Mouse (Mus musculus) testis, postnatal 10 days (tissue): ENCODE measurements at regions not wholly inside any gene's neighbourhood (a gene's known extent, or its start where the extent isn't known, plus 50 kb on each side); places are given as distances from the start of the nearest gene placed in this dataset.

Source experiments
- DNase-seq: peaks from one replicate; pipeline ENCODE4 v3.0.0; 2021; ENCODE audit warnings: low spot score

GRCm38 (mm10) chrX:11655466-11655865 lies 327.8 kb downstream of the H2al1j start:
- DNase-seq, result no peak

GRCm38 (mm10) chrX:11657606-11658254 lies 330.1 kb downstream of the H2al1j start:
- no peak for DNase-seq

- DNase-seq, result peak; percentile 51
Measured at GRCm38 (mm10) chrX:11663187-11663829, 335.7 kb downstream of the H2al1j start.

GRCm38 (mm10) chrX:11664330-11665061 lies 336.9 kb downstream of the H2al1j start:
- DNase-seq, result peak; percentile 66

GRCm38 (mm10) chrX:11665077-11665974 lies 337.7 kb downstream of the H2al1j start:
- peak; percentile 38 for DNase-seq

- DNase-seq, result peak; percentile 56
Measured at GRCm38 (mm10) chrX:11666517-11666916, 338.9 kb downstream of the H2al1j start.

- DNase-seq, result no peak
Measured at GRCm38 (mm10) chrX:11671805-11672204, 344.2 kb downstream of the H2al1j start.

GRCm38 (mm10) chrX:11678086-11678485 lies 350.5 kb downstream of the H2al1j start:
- DNase-seq, result no peak

GRCm38 (mm10) chrX:11681274-11681673 lies 353.7 kb downstream of the H2al1j start:
- no peak for DNase-seq

- no peak for DNase-seq
Measured at GRCm38 (mm10) chrX:11689989-11690405, 362.4 kb downstream of the H2al1j start.

GRCm38 (mm10) chrX:11690446-11690845 lies 362.8 kb downstream of the H2al1j start:
- no peak for DNase-seq

GRCm38 (mm10) chrX:11691019-11691418 lies 363.4 kb downstream of the H2al1j start:
- no peak for DNase-seq

- DNase-seq, result no peak
Measured at GRCm38 (mm10) chrX:11696565-11696964, 368.9 kb downstream of the H2al1j start.

- no peak for DNase-seq
Measured at GRCm38 (mm10) chrX:11701095-11701494, 373.5 kb downstream of the H2al1j start.

- DNase-seq, result no peak
Measured at GRCm38 (mm10) chrX:11705851-11706557, 378.4 kb downstream of the H2al1j start.

- no peak for DNase-seq
Measured at GRCm38 (mm10) chrX:11707330-11707729, 379.7 kb downstream of the H2al1j start.

- no peak for DNase-seq
Measured at GRCm38 (mm10) chrX:11708325-11708724, 380.7 kb downstream of the H2al1j start.

GRCm38 (mm10) chrX:11709326-11709725 lies 381.7 kb downstream of the H2al1j start:
- DNase-seq, result no peak

- DNase-seq, result no peak
Measured at GRCm38 (mm10) chrX:11713423-11713822, 385.8 kb downstream of the H2al1j start.

- no peak for DNase-seq
Measured at GRCm38 (mm10) chrX:11716773-11717172, 389.2 kb downstream of the H2al1j start.

GRCm38 (mm10) chrX:11718778-11719177 lies 391.2 kb downstream of the H2al1j start:
- no peak for DNase-seq
